Mouse (Mus musculus): ENCODE results near the gene Prrc2b.

GRCm38 (mm10) chr2:32213000-32213399 lies 62.1 kb downstream of the Prrc2b start:
- TF ChIP-seq CTCF (IDR thresholded peaks at IDR 0.05; ENCODE audit: extremely low read depth, insufficient read depth, insufficient read length, insufficient replicate concordance) (no peak), POLR2A (IDR thresholded peaks at IDR 0.05; ENCODE audit: low read depth, low read length) (no peak)

All from spleen, adult 2 months (tissue).